17 mouse cellular contexts compared by ENCODE assay signal in genomic region chr9:99441647-99442433, GRCm38 (mm10). TPM values are rescaled to one million over a fixed set of nuclear protein-coding genes. Genes with fewer than 3 reads are reported as not detected.
DNase-seq lines count a peak whose midpoint lies in the region; ATAC-seq and TF ChIP-seq lines count a peak whose summit lies in the region.
"Had no signal": no experiment of that assay in that cellular context is flagged by ENCODE, and none has a peak within 500 bp of the region (broad histone marks: within the 10 kb centered on the region; RNA-seq: fewer than 3 reads in every experiment).

No protein-coding gene starts in this region.

- no peak for TF ChIP-seq POLR2A in embryonic fibroblast, embryonic 13.5 days (IDR thresholded peaks at IDR 0.05; ENCODE audit: low read depth, low read length)
- no peak for TF ChIP-seq POLR2A in cerebellum, adult 2 months (IDR thresholded peaks at IDR 0.05; ENCODE audit: borderline replicate concordance, insufficient read depth, low read length)

- DNase-seq in heart, adult 18-20 months = no peak
- DNase-seq in lung, embryonic 14.5 days = no peak
- DNase-seq in lung, postnatal 25 days (ENCODE audit: low spot score) = no peak
- no peak for DNase-seq in G1E (ENCODE audit: low spot score)
- DNase-seq in cerebellum, adult 2 months = no peak
- DNase-seq: adrenal gland, postnatal 14 days; cerebellum, postnatal 36 days; layer of hippocampus, adult 9-11 months; left cerebral cortex, postnatal 4 days; lung, postnatal 10 days had no signal

- ATAC-seq in heart, embryonic 11.5 days (replicated peaks; ENCODE audit: insufficient number of reproducible peaks, low FRiP score, low TSS enrichment) = peak; percentile 47; the same call in 1 of the 2 replicates
- ATAC-seq in lung, embryonic 14.5 days (ENCODE audit: insufficient read depth) = peak; percentile 29; the same call in 1 of the 2 replicates
- ATAC-seq in G1E (ENCODE audit: extremely low read depth, insufficient number of reproducible peaks, low FRiP score, poor library complexity, severe bottlenecking) = no peak
- ATAC-seq in megakaryocyte-erythroid progenitor cell, adult 5-6 weeks (replicated peaks; ENCODE audit: low FRiP score, low TSS enrichment, poor library complexity, severe bottlenecking) = no peak
- ATAC-seq: inflammation-experienced regulatory T-cells, adult 6 months had no signal

- H3K27me3 ChIP-seq in heart, embryonic 11.5 days (ENCODE audit: control insufficient read depth, insufficient read depth, low read length) = peaks cover 15% of the 10 kb centered on the region
- H3K27me3 ChIP-seq in lung, embryonic 14.5 days (ENCODE audit: insufficient read depth, low read length) = peaks cover 18% of the 10 kb centered on the region; the same call in 1 of the 2 replicates
- peaks cover 31% of the 10 kb centered on the region for H3K27me3 ChIP-seq in G1E (ENCODE audit: insufficient read depth, low read length)
- no peaks in the 10 kb centered on the region for H3K27me3 ChIP-seq in cerebellum, adult 2 months (ENCODE audit: control insufficient read depth, insufficient read depth, low read length)

- H3K9me3 ChIP-seq in heart, embryonic 11.5 days (replicated peaks; ENCODE audit: control insufficient read depth, low read length) = no peaks in the 10 kb centered on the region
- no peaks in the 10 kb centered on the region for H3K9me3 ChIP-seq in lung, embryonic 14.5 days (ENCODE audit: low read depth, low read length)
- peaks cover 7% of the 10 kb centered on the region for H3K9me3 ChIP-seq in G1E (replicated peaks)
- H3K9me3 ChIP-seq: kidney, embryonic 15.5 days had no signal

- no peak overlapping the region for H3K4me2 ChIP-seq in heart, embryonic 11.5 days
- no peak overlapping the region for H3K4me2 ChIP-seq in lung, embryonic 14.5 days
- H3K4me2 ChIP-seq: kidney, embryonic 15.5 days had no signal

- no peak for TF ChIP-seq CTCF in lung, embryonic 14.5 days (IDR thresholded peaks at IDR 0.05; ENCODE audit: low read depth)
- 0 out of 2 replicates have a peak, but pooled peaks have one; percentile 27 for TF ChIP-seq CTCF in G1E (IDR thresholded peaks at IDR 0.05; ENCODE audit: low read depth, low read length)
- TF ChIP-seq CTCF in embryonic fibroblast, embryonic 13.5 days (IDR thresholded peaks at IDR 0.05; ENCODE audit: borderline replicate concordance, insufficient read depth, low read length) = peak; percentile 19; the same call in 1 of the 2 replicates
- no peak for TF ChIP-seq CTCF in cerebellum, adult 2 months (IDR thresholded peaks at IDR 0.05; ENCODE audit: borderline replicate concordance, insufficient read depth, low read depth, low read length)

- H3K4me3 ChIP-seq in heart, embryonic 11.5 days (ENCODE audit: low read depth, low read length) = no peak overlapping the region
- no peak overlapping the region for H3K4me3 ChIP-seq in lung, embryonic 14.5 days (ENCODE audit: low read depth, low read length)
- peak overlapping the region; percentile 13; the same call in 1 of the 2 replicates for H3K4me3 ChIP-seq in G1E (ENCODE audit: low read depth, low read length)
- no peak overlapping the region for H3K4me3 ChIP-seq in embryonic fibroblast, embryonic 13.5 days (ENCODE audit: insufficient read depth, low read length)
- H3K4me3 ChIP-seq in cerebellum, adult 2 months (replicated peaks; ENCODE audit: insufficient read depth, low read depth, low read length) = no peak overlapping the region
- H3K4me3 ChIP-seq: kidney, embryonic 15.5 days had no signal

- no peak overlapping the region for H3K9ac ChIP-seq in heart, embryonic 11.5 days (ENCODE audit: low read depth, low read length)
- H3K9ac ChIP-seq in lung, embryonic 14.5 days = no peak overlapping the region
- H3K9ac ChIP-seq: kidney, embryonic 15.5 days had no signal

- no peaks in the 10 kb centered on the region for H3K36me3 ChIP-seq in heart, embryonic 11.5 days (ENCODE audit: control insufficient read depth, insufficient read depth, low read length)
- no peaks in the 10 kb centered on the region for H3K36me3 ChIP-seq in lung, embryonic 14.5 days (ENCODE audit: insufficient read depth)
- no peaks in the 10 kb centered on the region for H3K36me3 ChIP-seq in G1E (replicated peaks)
- H3K36me3 ChIP-seq: kidney, embryonic 15.5 days had no signal

- no peaks in the 10 kb centered on the region for H3K4me1 ChIP-seq in heart, embryonic 11.5 days (ENCODE audit: control insufficient read depth, insufficient read depth, low read length)
- 0 out of 2 replicates have a peak, but pooled peaks cover 3% of the 10 kb centered on the region for H3K4me1 ChIP-seq in lung, embryonic 14.5 days (ENCODE audit: insufficient read depth)
- peaks cover 12% of the 10 kb centered on the region for H3K4me1 ChIP-seq in G1E (ENCODE audit: insufficient read depth, low read depth, low read length)
- peaks cover 11% of the 10 kb centered on the region for H3K4me1 ChIP-seq in embryonic fibroblast, embryonic 13.5 days (ENCODE audit: control insufficient read depth, insufficient read depth, low read length)
- peaks cover 4% of the 10 kb centered on the region; the same call in 1 of the 2 replicates for H3K4me1 ChIP-seq in cerebellum, adult 2 months (ENCODE audit: control insufficient read depth, insufficient read depth, low read length)

- WGBS in heart, embryonic 11.5 days (ENCODE audit: insufficient replicate concordance) = 88% methylated on average over 4 of the region's 4 CpGs
- 85% methylated on average over 4 of the region's 4 CpGs for WGBS in lung, embryonic 14.5 days
- 95% methylated on average over 4 of the region's 4 CpGs for WGBS in cerebellum, adult 2 months

- H3K27ac ChIP-seq in heart, embryonic 11.5 days (ENCODE audit: low read depth, low read length) = no peak overlapping the region
- no peak overlapping the region for H3K27ac ChIP-seq in lung, embryonic 14.5 days (ENCODE audit: low read depth)
- no peak overlapping the region for H3K27ac ChIP-seq in embryonic fibroblast, embryonic 13.5 days (ENCODE audit: insufficient read depth, low read length)
- no peak overlapping the region for H3K27ac ChIP-seq in cerebellum, adult 2 months (ENCODE audit: insufficient read depth, low read length)
- H3K27ac ChIP-seq: kidney, embryonic 15.5 days had no signal

RNA-seq across cellular contexts. Expression of gene Mras, which starts 4.7 kb away (rescaled TPM):
- 5.8 and 6.4 TPM in 2 replicates for polyA plus RNA-seq in heart, embryonic 11.5 days (2014; fragmentation: Nextera tagmentation; extraction: Ambion mirVana)
- total RNA-seq in heart, adult 18-20 months (2021) = 1 to 10 TPM; 6.2 to 7.1 TPM
- polyA plus RNA-seq in lung, embryonic 14.5 days (2014; fragmentation: Nextera tagmentation; extraction: Ambion mirVana) = 10.3 and 12.2 TPM in 2 replicates
- total RNA-seq in G1E (2014; fragmentation: Nextera tagmentation) (not detected in 2 replicates), G1E (2017) (2.1 TPM in 2 replicates)
- polyA plus RNA-seq in G1E (2012) = 0.04 and 0.12 TPM in 2 replicates
- polyA plus RNA-seq in embryonic fibroblast, embryonic 13.5 days (2011; ENCODE audit: insufficient read length, low read depth, missing spikeins) = 29.5 and 35.3 TPM in 2 replicates
- polyA plus RNA-seq in cerebellum, adult 2 months (2012; rRNA removed) = 68.9 and 81.5 TPM in 2 replicates
- total RNA-seq in megakaryocyte-erythroid progenitor cell, adult 5-6 weeks (2014; fragmentation: Nextera tagmentation) = not detected in 2 replicates
- not detected in 2 replicates for total RNA-seq in megakaryocyte-erythroid progenitor cell, adult 5-6 weeks (2017)

RNA-seq across cellular contexts. Expression of gene Nme9, which starts 9.4 kb away (rescaled TPM):
- 0.19 TPM in 1 of 2 replicates, not detected in the other for polyA plus RNA-seq in heart, embryonic 11.5 days (2014; fragmentation: Nextera tagmentation; extraction: Ambion mirVana)
- under 1 TPM in 1 of 2 experiments, not detected in 1; 0.85 TPM for total RNA-seq in heart, adult 18-20 months (2021)
- 0.26 TPM in 1 of 2 replicates, not detected in the other for polyA plus RNA-seq in lung, embryonic 14.5 days (2014; fragmentation: Nextera tagmentation; extraction: Ambion mirVana)
- total RNA-seq in G1E (2014; fragmentation: Nextera tagmentation) (not detected in 2 replicates), G1E (2017) (not detected in 2 replicates)
- not detected in 2 replicates for polyA plus RNA-seq in G1E (2012)
- not detected in 2 replicates for polyA plus RNA-seq in embryonic fibroblast, embryonic 13.5 days (2011; ENCODE audit: insufficient read length, low read depth, missing spikeins)
- polyA plus RNA-seq in cerebellum, adult 2 months (2012; rRNA removed) = 0.15 and 0.49 TPM in 2 replicates
- 0.48 TPM in 1 of 2 replicates, not detected in the other for total RNA-seq in megakaryocyte-erythroid progenitor cell, adult 5-6 weeks (2014; fragmentation: Nextera tagmentation)
- total RNA-seq in megakaryocyte-erythroid progenitor cell, adult 5-6 weeks (2017) = not detected in 2 replicates
- total RNA-seq: adrenal gland, postnatal 14 days; granulocyte monocyte progenitor cell, adult 5-6 weeks had no signal
- polyA plus RNA-seq: C2C12; inflammation-experienced regulatory T-cells, adult 6 months had no signal

Comparison
In these comparisons a context has a peak if more than half of its experiments do, and no peak if none do; other contexts are left out.
1. ATAC-seq: peak in heart, embryonic 11.5 days (single experiment) and lung, embryonic 14.5 days (single experiment); none in G1E (single experiment) and megakaryocyte-erythroid progenitor cell, adult 5-6 weeks (single experiment).
2. CTCF ChIP-seq: peak in G1E (single experiment) and embryonic fibroblast, embryonic 13.5 days (single experiment); none in lung, embryonic 14.5 days (single experiment) and cerebellum, adult 2 months (single experiment).